Mouse (Mus musculus): ENCODE measurements around the gene Exph5. TPM values are rescaled to one million over a fixed set of nuclear protein-coding genes. Genes with fewer than 3 reads are reported as not detected.

Exph5 gene
- polyA plus RNA-seq, 1 experiment from 2014 or later, result 2.6 TPM

- Histone ChIP-seq H3K36me3 (peaks cover 6% of the 10 kb centered on the region; the same call in 1 of the 2 replicates), H3K27me3 (no peaks in the 10 kb centered on the region), H3K4me3 (no peak overlapping the region), H3K4me1 (peaks cover 15% of the 10 kb centered on the region), H3K4me2 (no peak overlapping the region), H3K9me3 (no peaks in the 10 kb centered on the region), H3K9ac (no peak overlapping the region), H3K27ac (no peak overlapping the region)
- 58% methylated on average over 4 of the region's 4 CpGs for WGBS
- ATAC-seq (ENCODE audit: insufficient number of reproducible peaks, low FRiP score, low TSS enrichment, low read depth), result no peak
These were observed 99.2 kb downstream of the Exph5 start for GRCm38 (mm10) chr9:53400696-53401095.

- Histone ChIP-seq H3K27ac (no peak overlapping the region), H3K9ac (no peak overlapping the region), H3K9me3 (no peaks in the 10 kb centered on the region), H3K4me1 (peaks cover 15% of the 10 kb centered on the region), H3K4me2 (no peak overlapping the region), H3K36me3 (peaks cover 6% of the 10 kb centered on the region; the same call in 1 of the 2 replicates), H3K4me3 (no peak overlapping the region), H3K27me3 (no peaks in the 10 kb centered on the region)
- WGBS, result 65% methylated on average over 8 of the region's 8 CpGs
- no peak for ATAC-seq (ENCODE audit: insufficient number of reproducible peaks, low FRiP score, low TSS enrichment, low read depth)
These were observed 99.7 kb downstream of the Exph5 start for GRCm38 (mm10) chr9:53401146-53401545.

- peaks cover 6% of the 10 kb centered on the region; the same call in 1 of the 2 replicates for H3K36me3 ChIP-seq
- peak within 1 kb of the TSS; percentile 70 for H3K27ac ChIP-seq
- H3K4me3 ChIP-seq, result peak within 1 kb of the TSS; percentile 21
- H3K9ac ChIP-seq, result no peak within 1 kb of the TSS
- no peaks in the 10 kb centered on the region for H3K27me3 ChIP-seq
- H3K9me3 ChIP-seq, result no peaks in the 10 kb centered on the region
- H3K4me1 ChIP-seq, result peaks cover 15% of the 10 kb centered on the region
- H3K4me2 ChIP-seq, result peak within 1 kb of the TSS; percentile 45
- 0 out of 2 replicates have a peak, but pooled peaks have one; percentile 41 for ATAC-seq (ENCODE audit: insufficient number of reproducible peaks, low FRiP score, low TSS enrichment, low read depth)
- 7% methylated on average over 11 of the region's 11 CpGs for WGBS
These were observed 100.8 kb downstream of the Exph5 start, which contains the start of gene 4930550C14Rik for GRCm38 (mm10) chr9:53402291-53402711. Gene 4930550C14Rik (plus strand): TSS chr9:53402325.

GRCm38 (mm10) chr9:53402991-53403390 is 101.5 kb downstream of the Exph5 start:
- Histone ChIP-seq H3K4me1 (peaks cover 15% of the 10 kb centered on the region), H3K4me2 (peak overlapping the region; percentile 45; the same call in 1 of the 2 replicates), H3K9ac (no peak overlapping the region), H3K27me3 (no peaks in the 10 kb centered on the region), H3K9me3 (no peaks in the 10 kb centered on the region), H3K4me3 (peak overlapping the region; percentile 21; the same call in 1 of the 2 replicates), H3K36me3 (peaks cover 6% of the 10 kb centered on the region; the same call in 1 of the 2 replicates), H3K27ac (peak overlapping the region; percentile 70; the same call in 1 of the 2 replicates)
- 28% methylated on average over 8 of the region's 8 CpGs for WGBS
- no peak for ATAC-seq (ENCODE audit: insufficient number of reproducible peaks, low FRiP score, low TSS enrichment, low read depth)

DNA sequence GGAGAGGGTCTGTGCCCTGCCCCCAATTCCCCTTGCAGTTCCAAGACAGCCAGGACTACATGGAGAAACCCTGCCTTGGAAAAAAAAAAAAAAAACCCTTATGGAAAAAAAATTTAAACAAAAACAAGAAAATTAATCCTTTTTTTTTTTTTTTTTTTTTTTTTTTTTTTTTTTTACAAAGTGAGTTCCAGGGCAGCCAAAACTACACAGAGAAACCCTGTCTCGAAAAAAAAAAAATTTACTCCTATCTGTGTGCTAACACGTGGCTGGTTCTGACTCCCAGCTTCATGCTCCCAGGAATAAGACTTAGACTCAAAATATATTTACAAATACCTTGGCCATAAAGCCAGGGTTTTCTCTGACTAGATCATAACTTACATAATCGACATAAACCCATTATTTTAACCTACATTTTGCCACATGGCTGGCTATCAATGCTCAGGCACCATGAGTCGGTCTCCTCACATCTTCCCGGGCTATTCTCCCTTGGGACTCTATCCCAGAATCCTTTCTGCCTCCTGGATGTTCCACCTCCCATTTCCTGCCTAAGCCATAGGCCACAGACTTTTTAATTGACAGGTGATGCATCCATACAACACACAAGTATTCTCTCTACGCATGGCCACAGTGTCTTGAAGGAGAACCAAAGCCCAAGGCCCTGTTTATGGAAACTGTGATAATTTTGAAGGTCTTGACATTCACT is 102.7 kb downstream of the Exph5 start:
- ATAC-seq (ENCODE audit: insufficient number of reproducible peaks, low FRiP score, low TSS enrichment, low read depth), result no peak
- 78% methylated on average over 6 of the region's 6 CpGs for WGBS
- no peaks in the 10 kb centered on the region for H3K27me3 ChIP-seq
- H3K4me2 ChIP-seq, result no peak overlapping the region
- no peak overlapping the region for H3K9ac ChIP-seq
- no peaks in the 10 kb centered on the region for H3K9me3 ChIP-seq
- H3K4me3 ChIP-seq, result no peak overlapping the region
- peaks cover 15% of the 10 kb centered on the region for H3K4me1 ChIP-seq
- peaks cover 6% of the 10 kb centered on the region; the same call in 1 of the 2 replicates for H3K36me3 ChIP-seq
- H3K27ac ChIP-seq, result no peak overlapping the region

DNA sequence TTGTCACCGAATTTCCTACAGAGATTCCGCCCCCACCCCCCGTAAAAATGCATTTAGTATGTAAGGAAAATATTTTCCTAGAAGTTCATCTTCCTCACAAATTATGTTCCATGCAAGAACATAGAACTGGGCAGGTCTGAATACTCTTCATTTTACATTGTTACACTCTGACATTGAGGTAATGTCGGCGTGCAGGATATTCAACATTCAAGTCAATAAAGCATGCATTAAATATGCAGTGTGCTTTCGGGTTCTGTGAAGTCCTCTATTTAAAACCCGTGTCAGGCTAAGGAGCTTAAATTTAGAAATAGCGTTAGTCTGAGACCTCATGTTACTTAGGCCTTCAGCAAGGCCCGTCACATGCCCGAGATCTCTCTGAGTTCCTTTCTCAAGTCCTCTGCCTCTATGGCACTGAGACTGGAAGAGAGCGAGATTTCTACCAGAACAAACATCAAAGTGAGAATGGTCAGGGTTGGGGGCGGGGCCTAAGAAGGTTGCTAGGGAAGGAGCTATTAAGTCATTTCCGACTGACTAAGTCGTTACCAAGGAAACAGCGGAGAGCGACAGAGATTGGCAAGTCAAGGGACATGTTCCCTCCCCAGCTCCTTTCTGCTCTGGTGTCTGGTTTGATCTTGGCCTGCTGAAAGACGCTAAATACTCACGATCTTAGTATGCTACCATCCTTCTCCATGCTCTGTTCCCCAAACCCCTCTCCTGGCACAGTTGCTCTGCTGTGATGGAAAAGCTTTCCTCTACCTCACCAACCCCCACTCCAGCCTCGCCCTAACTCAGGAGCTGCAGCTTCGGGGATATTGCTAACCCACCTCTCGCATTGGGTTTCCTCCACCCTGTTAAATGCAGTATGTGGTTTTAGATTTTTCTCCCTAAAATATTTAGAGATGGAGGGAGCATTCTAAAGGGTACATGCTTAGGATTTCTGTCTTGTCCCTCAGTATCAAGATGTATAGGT is 103.6 kb downstream of the Exph5 start:
- H3K27me3 ChIP-seq, result no peaks in the 10 kb centered on the region
- peak overlapping the region; percentile 87 for H3K27ac ChIP-seq
- peak overlapping the region; percentile 52 for H3K4me2 ChIP-seq
- H3K4me3 ChIP-seq, result peak overlapping the region; percentile 44
- H3K36me3 ChIP-seq, result 0 out of 2 replicates have a peak, but pooled peaks cover under 1% of the 10 kb centered on the region
- WGBS, result 23% methylated on average over 21 of the region's 21 CpGs
- H3K4me1 ChIP-seq, result peaks cover 15% of the 10 kb centered on the region
- H3K9me3 ChIP-seq, result no peaks in the 10 kb centered on the region
- peak overlapping the region; percentile 17; the same call in 1 of the 2 replicates for H3K9ac ChIP-seq
- peak; percentile 84 for ATAC-seq (ENCODE audit: insufficient number of reproducible peaks, low FRiP score, low TSS enrichment, low read depth)

DNA sequence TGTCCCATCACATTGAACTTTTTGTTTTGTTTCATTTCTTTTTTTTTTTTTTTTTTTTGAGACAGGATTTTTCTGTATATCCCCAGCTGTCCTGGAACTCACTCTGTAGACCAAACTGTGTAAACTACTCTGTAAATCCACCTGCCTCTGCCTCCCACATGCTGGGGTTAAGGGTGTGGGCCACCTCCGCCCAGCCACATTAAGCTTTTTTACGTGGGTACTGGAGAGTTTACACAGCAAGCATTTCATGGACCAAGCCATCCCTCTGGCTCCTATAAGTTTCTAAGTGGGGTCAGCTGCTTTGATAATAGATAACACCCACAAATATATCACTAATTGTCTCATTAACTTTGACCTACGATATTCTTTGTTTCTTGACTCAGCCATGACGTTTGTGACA is 107.1 kb downstream of the Exph5 start:
- Histone ChIP-seq H3K27ac (no peak overlapping the region), H3K4me1 (no peaks in the 10 kb centered on the region), H3K36me3 (no peaks in the 10 kb centered on the region), H3K4me2 (no peak overlapping the region), H3K9me3 (no peaks in the 10 kb centered on the region), H3K9ac (no peak overlapping the region), H3K27me3 (no peaks in the 10 kb centered on the region), H3K4me3 (no peak overlapping the region)
- WGBS, result 65% methylated on average over 4 of the region's 4 CpGs
- ATAC-seq (ENCODE audit: insufficient number of reproducible peaks, low FRiP score, low TSS enrichment, low read depth), result no peak

DNA sequence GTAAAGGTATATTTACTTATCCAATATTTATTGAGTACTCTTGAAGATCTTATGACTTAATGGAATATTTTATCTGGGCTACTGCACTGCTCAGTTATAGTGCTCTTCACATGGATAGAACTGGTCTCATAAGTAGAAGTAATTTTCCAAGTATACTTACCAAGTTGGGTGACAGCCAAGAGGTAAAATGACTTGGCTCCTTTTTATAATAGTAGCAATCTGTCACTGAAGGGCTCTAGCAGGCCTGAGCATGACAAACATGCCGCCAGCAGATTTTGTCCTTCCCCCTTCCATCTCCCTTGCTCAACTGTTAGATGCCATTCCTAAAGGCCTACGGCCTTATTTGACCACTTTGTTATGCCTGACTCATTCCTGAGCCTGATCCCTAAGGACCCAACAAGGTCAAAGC is 107.5 kb downstream of the Exph5 start:
- Histone ChIP-seq H3K27me3 (no peaks in the 10 kb centered on the region), H3K36me3 (no peaks in the 10 kb centered on the region), H3K4me1 (no peaks in the 10 kb centered on the region), H3K4me3 (no peak overlapping the region), H3K4me2 (no peak overlapping the region), H3K27ac (no peak overlapping the region), H3K9me3 (no peaks in the 10 kb centered on the region), H3K9ac (no peak overlapping the region)
- WGBS, result 57% methylated on average over 2 of the region's 2 CpGs
- no peak for ATAC-seq (ENCODE audit: insufficient number of reproducible peaks, low FRiP score, low TSS enrichment, low read depth)

DNA sequence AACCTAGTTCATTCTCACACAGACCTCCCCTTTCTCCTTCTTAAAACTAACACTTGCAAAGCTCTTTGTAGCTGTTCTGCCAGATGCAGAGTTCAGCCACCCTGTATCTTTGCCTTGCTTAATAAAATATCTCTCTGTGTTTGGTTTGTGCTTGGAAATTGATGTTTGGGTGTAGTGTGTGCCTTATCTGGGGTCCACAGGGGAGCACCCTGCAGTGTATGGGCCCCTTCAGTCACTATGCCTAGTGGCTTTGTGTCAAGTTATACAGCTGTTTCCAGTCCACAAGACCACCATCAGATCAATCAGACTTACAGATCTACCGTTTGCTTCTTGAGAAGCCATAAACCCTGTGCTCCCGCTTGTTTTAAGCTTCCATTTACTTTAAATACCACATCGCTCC is 108.0 kb downstream of the Exph5 start:
- Histone ChIP-seq H3K27me3 (no peaks in the 10 kb centered on the region), H3K4me3 (no peak overlapping the region), H3K9ac (no peak overlapping the region), H3K27ac (no peak overlapping the region), H3K4me1 (no peaks in the 10 kb centered on the region), H3K36me3 (no peaks in the 10 kb centered on the region), H3K9me3 (no peaks in the 10 kb centered on the region), H3K4me2 (no peak overlapping the region)
- ATAC-seq (ENCODE audit: insufficient number of reproducible peaks, low FRiP score, low TSS enrichment, low read depth), result no peak
- 70% methylated on average over 3 of the region's 3 CpGs for WGBS

GRCm38 (mm10) chr9:53422133-53422896 is 120.8 kb downstream of the Exph5 start:
- no peak overlapping the region for H3K27ac ChIP-seq
- WGBS, result 56% methylated on average over 9 of the region's 9 CpGs
- no peaks in the 10 kb centered on the region for H3K4me1 ChIP-seq
- H3K4me3 ChIP-seq, result no peak overlapping the region
- ATAC-seq (ENCODE audit: insufficient number of reproducible peaks, low FRiP score, low TSS enrichment, low read depth), result no peak
- no peak overlapping the region for H3K9ac ChIP-seq
- no peaks in the 10 kb centered on the region for H3K27me3 ChIP-seq
- H3K9me3 ChIP-seq, result no peaks in the 10 kb centered on the region
- no peak overlapping the region for H3K4me2 ChIP-seq
- no peaks in the 10 kb centered on the region for H3K36me3 ChIP-seq

GRCm38 (mm10) chr9:53426726-53427125 is 125.3 kb downstream of the Exph5 start:
- Histone ChIP-seq H3K4me3 (no peak overlapping the region), H3K27ac (no peak overlapping the region), H3K9ac (no peak overlapping the region), H3K36me3 (no peaks in the 10 kb centered on the region), H3K27me3 (no peaks in the 10 kb centered on the region), H3K4me2 (no peak overlapping the region), H3K4me1 (no peaks in the 10 kb centered on the region), H3K9me3 (no peaks in the 10 kb centered on the region)
- ATAC-seq (ENCODE audit: insufficient number of reproducible peaks, low FRiP score, low TSS enrichment, low read depth), result no peak
- WGBS, result 84% methylated on average over 3 of the region's 3 CpGs

All from limb, embryonic 15.5 days (tissue).